Mouse (Mus musculus): ENCODE results near the gene Cdc42bpg. TPM values are rescaled to one million over a fixed set of nuclear protein-coding genes. Genes with fewer than 3 reads are reported as not detected.
"Not testable (repeated sequence)": the region's sequence is repeated elsewhere in the genome, so short reads cannot be mapped to it uniquely, and the experiment has no call there.

The Cdc42bpg gene
- polyA plus RNA-seq, 1 experiment from 2014 or later: 0.64 TPM

DNA sequence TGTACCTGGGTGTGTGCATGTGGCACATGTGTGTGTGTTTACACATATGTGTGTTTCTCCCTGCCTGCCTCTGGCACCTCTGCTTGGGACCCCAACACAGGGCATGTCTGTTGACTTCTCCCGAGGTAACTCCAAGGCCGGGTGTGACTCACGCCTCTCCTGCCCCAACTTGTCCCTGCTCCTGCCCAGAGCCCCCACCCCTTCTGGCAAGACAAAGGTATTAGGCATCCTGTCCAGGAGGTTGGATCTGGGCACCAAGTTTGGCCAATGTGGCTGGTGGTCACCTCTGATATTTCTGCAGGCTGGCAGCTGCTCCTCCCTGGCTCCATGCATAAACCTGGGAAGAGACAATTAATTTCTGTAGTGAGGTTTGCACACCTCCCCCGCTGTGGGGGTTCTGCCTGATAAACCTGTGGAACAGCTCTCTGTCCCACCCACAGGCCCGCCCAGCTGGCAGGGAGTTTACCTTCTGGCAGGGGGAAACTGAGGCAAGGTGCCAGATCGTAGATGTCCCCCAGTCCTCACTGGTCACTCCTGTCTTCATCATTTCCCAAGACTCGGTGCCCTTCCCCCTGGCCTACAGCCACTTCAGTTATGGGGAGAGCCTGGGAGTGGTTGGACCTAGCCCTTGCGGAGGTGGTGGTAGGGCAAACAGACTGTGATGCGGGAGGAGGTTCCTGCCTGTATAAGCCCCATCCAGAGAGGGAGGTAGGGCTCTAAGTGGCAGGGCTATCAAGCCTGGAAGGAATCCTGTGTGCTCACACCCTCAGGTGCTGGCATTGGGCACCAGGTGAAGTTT, 1.7 kb downstream of the Cdc42bpg start:
- Histone ChIP-seq H3K27ac (ENCODE audit: low read length) (no peak overlapping the region), H3K4me3 (ENCODE audit: low read length) (no peak overlapping the region), H3K4me1 (ENCODE audit: control insufficient read depth, insufficient read depth, low read length) (peaks cover 14% of the 10 kb centered on the region), H3K9me3 (replicated peaks; ENCODE audit: control insufficient read depth, low read length) (no peaks in the 10 kb centered on the region), H3K36me3 (ENCODE audit: control insufficient read depth, insufficient read depth) (peaks cover 11% of the 10 kb centered on the region), H3K27me3 (ENCODE audit: control insufficient read depth, insufficient read depth, low read length) (no peaks in the 10 kb centered on the region), H3K9ac (ENCODE audit: low read length) (no peak overlapping the region), H3K4me2 (ENCODE audit: low read depth, low read length) (no peak overlapping the region)
- WGBS: 78% methylated on average over 9 of the region's 9 CpGs
- no peak for ATAC-seq (replicated peaks; ENCODE audit: extremely low read depth, insufficient read depth, low FRiP score)

DNA sequence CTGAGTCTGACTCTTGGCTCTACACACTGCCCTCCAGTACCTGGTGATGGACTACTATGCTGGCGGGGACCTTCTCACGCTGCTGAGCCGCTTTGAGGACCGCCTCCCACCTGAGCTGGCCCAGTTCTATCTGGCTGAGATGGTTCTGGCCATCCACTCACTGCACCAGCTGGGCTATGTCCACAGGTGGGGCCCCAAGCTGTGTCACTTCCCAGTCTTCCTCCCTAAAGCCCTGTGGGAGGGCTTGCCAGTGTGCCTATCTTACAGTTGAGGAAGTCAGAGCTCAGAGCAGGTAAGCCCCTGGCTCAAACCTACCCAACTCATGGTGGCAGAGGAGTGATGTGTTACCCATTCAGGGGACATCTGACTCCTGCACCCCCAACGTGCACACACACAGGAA, 3.9 kb downstream of the Cdc42bpg start:
- WGBS: 92% methylated on average over 5 of the region's 5 CpGs
- no peak for ATAC-seq (replicated peaks; ENCODE audit: extremely low read depth, insufficient read depth, low FRiP score)
- peaks cover 19% of the 10 kb centered on the region for H3K36me3 ChIP-seq (ENCODE audit: control insufficient read depth, insufficient read depth)

DNA sequence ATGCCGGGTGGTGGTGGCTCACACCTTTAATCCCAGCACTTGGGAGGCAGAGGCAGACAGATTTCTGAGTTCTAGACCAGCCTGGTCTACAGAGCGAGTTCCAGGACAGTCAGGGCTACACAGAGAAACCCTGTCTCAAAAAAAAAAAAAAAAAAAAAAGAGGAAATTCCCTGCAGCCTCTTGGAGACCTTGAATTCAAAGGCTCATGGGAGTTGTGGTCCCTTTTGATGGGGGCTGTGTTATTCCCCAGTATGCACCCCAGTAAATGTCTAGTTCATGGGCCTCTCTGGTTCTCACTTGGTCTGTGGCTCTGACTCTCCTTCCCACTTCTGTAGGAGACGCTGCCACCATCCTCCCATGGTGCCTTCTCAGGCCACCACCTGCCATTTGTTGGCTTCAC, 5.5 kb downstream of the Cdc42bpg start:
- H3K27ac ChIP-seq (ENCODE audit: low read length); H3K4me2 ChIP-seq (ENCODE audit: low read depth, low read length); H3K9ac ChIP-seq (ENCODE audit: low read length); ATAC-seq (replicated peaks; ENCODE audit: extremely low read depth, insufficient read depth, low FRiP score); H3K27me3 ChIP-seq (ENCODE audit: control insufficient read depth, insufficient read depth, low read length); H3K4me3 ChIP-seq (ENCODE audit: low read length); H3K9me3 ChIP-seq (replicated peaks; ENCODE audit: control insufficient read depth, low read length); H3K4me1 ChIP-seq (ENCODE audit: control insufficient read depth, insufficient read depth, low read length): not testable (repeated sequence)
- 83% methylated on average over 3 of the region's 3 CpGs for WGBS
- peaks cover 24% of the 10 kb centered on the region for H3K36me3 ChIP-seq (ENCODE audit: control insufficient read depth, insufficient read depth)

More for the DNA sequence above, 3.9 kb downstream of the Cdc42bpg start:
- H3K27me3 ChIP-seq (ENCODE audit: control insufficient read depth, insufficient read depth, low read length): no peaks in the 10 kb centered on the region
- peaks cover 6% of the 10 kb centered on the region; the same call in 1 of the 2 replicates for H3K4me1 ChIP-seq (ENCODE audit: control insufficient read depth, insufficient read depth, low read length)
- no peaks in the 10 kb centered on the region for H3K9me3 ChIP-seq (replicated peaks; ENCODE audit: control insufficient read depth, low read length)
- H3K4me2 ChIP-seq (ENCODE audit: low read depth, low read length): no peak overlapping the region
- no peak overlapping the region for H3K9ac ChIP-seq (ENCODE audit: low read length)
- no peak overlapping the region for H3K4me3 ChIP-seq (ENCODE audit: low read length)
- no peak overlapping the region for H3K27ac ChIP-seq (ENCODE audit: low read length)

DNA sequence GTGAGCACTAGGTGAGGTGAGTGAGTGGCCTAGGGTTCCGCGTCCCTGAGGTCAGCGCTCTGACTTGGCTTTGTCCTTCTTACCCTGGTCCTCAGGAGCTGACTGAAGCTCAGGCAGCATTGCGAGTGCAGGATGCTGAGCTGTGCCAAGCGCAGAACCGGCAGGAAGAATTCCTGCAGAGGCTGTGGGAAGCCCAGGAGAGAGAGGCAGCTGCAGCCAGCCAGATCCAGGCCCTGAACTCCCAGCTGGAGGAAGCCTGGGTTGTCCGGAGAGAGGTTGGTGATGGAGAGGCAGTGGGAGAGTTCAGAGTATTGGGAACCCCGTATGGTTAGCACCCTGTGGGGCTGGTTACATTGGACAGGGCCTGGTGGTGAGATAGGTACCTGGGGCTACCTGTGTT, 7.5 kb downstream of the Cdc42bpg start:
- Histone ChIP-seq H3K9me3 (replicated peaks; ENCODE audit: control insufficient read depth, low read length) (no peaks in the 10 kb centered on the region), H3K9ac (ENCODE audit: low read length) (no peak overlapping the region), H3K27me3 (ENCODE audit: control insufficient read depth, insufficient read depth, low read length) (no peaks in the 10 kb centered on the region), H3K27ac (ENCODE audit: low read length) (no peak overlapping the region), H3K4me1 (ENCODE audit: control insufficient read depth, insufficient read depth, low read length) (no peaks in the 10 kb centered on the region), H3K4me2 (ENCODE audit: low read depth, low read length) (no peak overlapping the region), H3K36me3 (ENCODE audit: control insufficient read depth, insufficient read depth) (peaks cover 37% of the 10 kb centered on the region), H3K4me3 (ENCODE audit: low read length) (no peak overlapping the region)
- ATAC-seq (replicated peaks; ENCODE audit: extremely low read depth, insufficient read depth, low FRiP score): no peak
- WGBS: 90% methylated on average over 8 of the region's 8 CpGs

DNA sequence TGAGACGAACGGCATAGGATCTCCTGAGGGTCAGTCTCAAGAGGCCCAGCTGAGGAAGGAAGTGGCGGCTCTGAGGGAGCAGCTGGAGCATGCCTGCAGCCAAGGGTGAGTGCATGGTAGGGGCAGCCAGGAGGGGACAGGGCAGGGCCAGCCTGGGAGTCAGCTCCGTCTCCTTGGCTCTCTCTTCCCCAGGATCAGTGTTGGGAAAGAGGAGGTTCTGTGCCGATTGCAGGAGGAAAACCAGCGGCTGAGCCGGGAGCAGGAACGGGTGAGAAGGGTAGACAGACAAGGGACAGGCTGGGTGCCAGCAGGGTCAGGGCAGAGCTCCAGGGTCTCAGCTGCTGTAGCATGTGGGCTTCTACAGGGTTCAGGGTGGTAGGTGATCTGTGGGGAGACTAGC, 8.3 kb downstream of the Cdc42bpg start:
- no peak for ATAC-seq (replicated peaks; ENCODE audit: extremely low read depth, insufficient read depth, low FRiP score)
- no peaks in the 10 kb centered on the region for H3K4me1 ChIP-seq (ENCODE audit: control insufficient read depth, insufficient read depth, low read length)
- no peak overlapping the region for H3K4me3 ChIP-seq (ENCODE audit: low read length)
- no peaks in the 10 kb centered on the region for H3K27me3 ChIP-seq (ENCODE audit: control insufficient read depth, insufficient read depth, low read length)
- no peak overlapping the region for H3K27ac ChIP-seq (ENCODE audit: low read length)
- no peak overlapping the region for H3K4me2 ChIP-seq (ENCODE audit: low read depth, low read length)
- peaks cover 39% of the 10 kb centered on the region for H3K36me3 ChIP-seq (ENCODE audit: control insufficient read depth, insufficient read depth)
- no peak overlapping the region for H3K9ac ChIP-seq (ENCODE audit: low read length)
- H3K9me3 ChIP-seq (replicated peaks; ENCODE audit: control insufficient read depth, low read length): no peaks in the 10 kb centered on the region
- WGBS: 78% methylated on average over 8 of the region's 8 CpGs

DNA sequence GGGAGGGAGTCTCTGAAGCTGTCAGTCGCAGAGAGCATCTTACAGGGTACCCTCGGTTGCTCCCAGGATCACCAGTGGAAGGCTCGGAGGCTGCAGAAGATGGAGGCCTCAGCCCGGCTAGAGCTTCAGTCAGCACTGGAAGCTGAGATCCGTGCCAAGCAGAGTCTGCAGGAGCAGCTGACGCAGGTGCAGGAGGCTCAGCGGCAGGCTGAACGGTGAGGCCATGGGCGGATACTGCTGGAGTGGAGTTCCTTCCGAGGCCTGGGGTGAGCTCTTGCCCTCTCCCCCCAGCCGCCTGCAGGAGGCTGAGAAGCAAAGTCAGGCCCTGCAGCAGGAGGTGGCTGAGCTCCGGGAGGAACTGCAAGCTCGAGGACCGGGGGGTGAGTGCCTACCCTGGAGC, 9.3 kb downstream of the Cdc42bpg start:
- Histone ChIP-seq H3K4me3 (ENCODE audit: low read length) (no peak overlapping the region), H3K36me3 (ENCODE audit: control insufficient read depth, insufficient read depth) (peaks cover 36% of the 10 kb centered on the region)
- 78% methylated on average over 14 of the region's 14 CpGs for WGBS

DNA sequence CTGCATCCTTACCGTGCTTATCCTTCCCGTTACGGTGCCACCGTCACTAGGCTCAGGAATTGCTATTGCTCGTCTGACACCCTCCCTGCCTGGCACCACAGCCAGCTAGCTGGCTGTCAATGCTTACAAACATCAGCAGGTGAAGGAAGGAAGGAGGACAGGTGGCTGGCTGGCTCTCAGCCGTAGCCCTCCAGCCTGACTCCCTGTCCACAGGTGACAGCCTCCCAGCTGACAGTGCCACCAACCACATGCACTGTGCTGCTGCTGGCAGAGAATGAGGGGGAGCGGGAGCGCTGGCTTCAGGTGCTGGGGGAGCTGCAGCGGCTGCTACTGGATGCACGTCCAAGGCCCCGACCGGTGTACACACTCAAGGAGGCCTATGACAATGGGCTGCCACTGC, 11.9 kb downstream of the Cdc42bpg start:
- 87% methylated on average over 12 of the region's 12 CpGs for WGBS
- peaks cover 28% of the 10 kb centered on the region for H3K36me3 ChIP-seq (ENCODE audit: control insufficient read depth, insufficient read depth)

More for the DNA sequence above, 9.3 kb downstream of the Cdc42bpg start:
- ATAC-seq (replicated peaks; ENCODE audit: extremely low read depth, insufficient read depth, low FRiP score): no peak
- Histone ChIP-seq H3K4me2 (ENCODE audit: low read depth, low read length) (no peak overlapping the region), H3K9ac (ENCODE audit: low read length) (no peak overlapping the region), H3K4me1 (ENCODE audit: control insufficient read depth, insufficient read depth, low read length) (no peaks in the 10 kb centered on the region), H3K27ac (ENCODE audit: low read length) (no peak overlapping the region), H3K27me3 (ENCODE audit: control insufficient read depth, insufficient read depth, low read length) (no peaks in the 10 kb centered on the region), H3K9me3 (replicated peaks; ENCODE audit: control insufficient read depth, low read length) (no peaks in the 10 kb centered on the region)

DNA sequence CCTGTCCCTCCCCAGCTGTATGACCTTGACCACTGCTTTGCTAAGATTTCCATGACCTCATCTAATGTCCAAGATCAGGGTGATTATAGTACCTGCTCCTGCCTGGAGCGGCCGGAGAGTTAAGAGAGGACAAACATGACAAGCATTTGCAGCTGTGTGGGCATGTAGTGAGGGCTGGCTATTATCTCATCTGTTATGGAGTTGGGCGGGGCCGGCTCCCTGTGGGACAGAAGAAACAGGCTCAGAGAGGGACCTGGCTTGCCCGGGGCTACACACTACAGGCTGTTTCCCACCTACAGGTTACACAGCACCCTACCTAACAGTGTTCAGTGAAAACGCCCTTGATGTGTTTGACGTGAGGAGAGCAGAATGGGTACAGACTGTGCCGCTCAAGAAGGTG, 15.1 kb downstream of the Cdc42bpg start:
- Histone ChIP-seq H3K36me3 (ENCODE audit: control insufficient read depth, insufficient read depth) (peaks cover 15% of the 10 kb centered on the region; the same call in 1 of the 2 replicates), H3K4me3 (ENCODE audit: low read length) (no peak overlapping the region), H3K9me3 (replicated peaks; ENCODE audit: control insufficient read depth, low read length) (no peaks in the 10 kb centered on the region), H3K9ac (ENCODE audit: low read length) (no peak overlapping the region), H3K27me3 (ENCODE audit: control insufficient read depth, insufficient read depth, low read length) (no peaks in the 10 kb centered on the region), H3K4me1 (ENCODE audit: control insufficient read depth, insufficient read depth, low read length) (peaks cover 8% of the 10 kb centered on the region), H3K4me2 (ENCODE audit: low read depth, low read length) (no peak overlapping the region), H3K27ac (ENCODE audit: low read length) (no peak overlapping the region)
- WGBS: 49% methylated on average over 8 of the region's 8 CpGs
- ATAC-seq (replicated peaks; ENCODE audit: extremely low read depth, insufficient read depth, low FRiP score): peak; percentile 40; the same call in 1 of the 2 replicates

More for the DNA sequence above, 11.9 kb downstream of the Cdc42bpg start:
- Histone ChIP-seq H3K4me3 (ENCODE audit: low read length) (no peak overlapping the region), H3K27ac (ENCODE audit: low read length) (no peak overlapping the region), H3K9me3 (replicated peaks; ENCODE audit: control insufficient read depth, low read length) (no peaks in the 10 kb centered on the region), H3K4me2 (ENCODE audit: low read depth, low read length) (no peak overlapping the region), H3K9ac (ENCODE audit: low read length) (no peak overlapping the region), H3K4me1 (ENCODE audit: control insufficient read depth, insufficient read depth, low read length) (peaks cover 8% of the 10 kb centered on the region), H3K27me3 (ENCODE audit: control insufficient read depth, insufficient read depth, low read length) (no peaks in the 10 kb centered on the region)
- no peak for ATAC-seq (replicated peaks; ENCODE audit: extremely low read depth, insufficient read depth, low FRiP score)

DNA sequence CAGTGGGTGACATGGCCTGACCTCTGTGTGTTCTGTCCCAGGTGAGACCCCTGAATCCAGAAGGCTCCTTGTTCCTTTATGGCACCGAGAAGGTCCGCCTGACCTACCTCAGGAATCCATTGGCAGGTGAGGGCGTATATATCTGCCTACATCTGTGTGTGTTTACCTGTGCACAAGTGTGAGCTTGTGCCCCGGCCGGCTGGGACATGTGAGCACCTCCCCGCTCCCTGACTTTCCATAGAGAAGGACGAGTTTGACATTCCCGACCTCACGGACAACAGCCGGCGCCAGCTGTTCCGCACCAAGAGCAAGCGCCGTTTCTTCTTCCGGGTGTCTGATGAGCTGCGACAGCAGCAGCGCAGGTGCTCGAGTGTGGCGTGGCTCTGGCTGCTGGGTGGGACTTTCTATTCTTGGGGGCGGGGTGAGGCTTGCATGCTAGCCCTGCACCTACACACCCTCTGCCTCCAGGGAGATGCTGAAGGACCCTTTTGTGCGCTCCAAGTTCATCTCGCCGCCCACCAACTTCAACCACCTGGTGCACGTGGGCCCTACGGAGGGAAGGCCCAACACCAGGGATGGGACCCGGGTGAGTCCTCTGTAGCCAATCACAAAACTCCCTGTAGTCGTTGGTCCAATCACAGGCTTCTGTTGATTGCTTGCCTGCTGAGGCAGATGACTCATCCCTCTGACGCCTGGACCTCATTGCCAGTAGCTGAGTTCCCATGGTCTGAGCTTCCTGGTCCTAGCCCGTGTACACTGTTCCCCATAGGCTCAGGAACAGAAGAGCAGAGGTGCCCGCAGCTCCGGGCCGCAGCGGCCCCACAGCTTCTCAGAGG, 15.7 kb downstream of the Cdc42bpg start:
- Histone ChIP-seq H3K4me3 (ENCODE audit: low read length) (no peak overlapping the region), H3K27me3 (ENCODE audit: control insufficient read depth, insufficient read depth, low read length) (no peaks in the 10 kb centered on the region), H3K9me3 (replicated peaks; ENCODE audit: control insufficient read depth, low read length) (no peaks in the 10 kb centered on the region), H3K9ac (ENCODE audit: low read length) (no peak overlapping the region), H3K4me1 (ENCODE audit: control insufficient read depth, insufficient read depth, low read length) (peaks cover 8% of the 10 kb centered on the region), H3K36me3 (ENCODE audit: control insufficient read depth, insufficient read depth) (peaks cover 14% of the 10 kb centered on the region; the same call in 1 of the 2 replicates), H3K4me2 (ENCODE audit: low read depth, low read length) (no peak overlapping the region), H3K27ac (ENCODE audit: low read length) (no peak overlapping the region)
- WGBS: 70% methylated on average over 33 of the region's 33 CpGs
- no peak for ATAC-seq (replicated peaks; ENCODE audit: extremely low read depth, insufficient read depth, low FRiP score)
